Mouse (Mus musculus) adrenal gland, adult 8-10 months (tissue): ENCODE measurements around the gene Tek. TPM values are rescaled to one million over a fixed set of nuclear protein-coding genes. Genes with fewer than 3 reads are reported as not detected.

Experiments
- DNase-seq: peaks from one replicate; pipeline ENCODE4 v3.0.0; 2022
- total RNA-seq, 4 experiments: library from RNA; stranded (reverse); gene quantifications; 2 replicates each; pipeline ENCODE4 v1.2.4; 2022

Tek gene
- total RNA-seq, 4 experiments from 2014 or later = 36.4 to 64.0 (median 59.5) TPM

DNA sequence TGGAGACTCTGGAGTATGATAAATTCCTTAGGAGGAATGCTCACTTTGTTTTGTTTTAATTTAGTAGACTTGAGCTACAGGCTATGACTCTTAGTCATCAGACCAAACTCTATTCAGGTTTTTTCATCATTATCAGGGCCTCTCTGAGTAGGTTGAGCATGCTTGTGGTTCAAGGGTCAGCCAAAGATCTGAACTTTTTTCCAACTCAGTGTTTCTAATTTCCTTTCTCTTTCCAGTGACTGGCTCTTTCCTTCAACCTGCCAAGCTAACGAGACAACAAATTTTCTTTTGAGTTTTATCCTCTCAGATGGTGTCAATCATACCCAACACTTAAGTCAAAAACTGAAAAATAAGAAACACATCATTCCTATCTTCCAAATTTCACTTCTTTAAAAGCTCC lies 71.5 kb downstream of the Tek start:
- no peak for DNase-seq

DNA sequence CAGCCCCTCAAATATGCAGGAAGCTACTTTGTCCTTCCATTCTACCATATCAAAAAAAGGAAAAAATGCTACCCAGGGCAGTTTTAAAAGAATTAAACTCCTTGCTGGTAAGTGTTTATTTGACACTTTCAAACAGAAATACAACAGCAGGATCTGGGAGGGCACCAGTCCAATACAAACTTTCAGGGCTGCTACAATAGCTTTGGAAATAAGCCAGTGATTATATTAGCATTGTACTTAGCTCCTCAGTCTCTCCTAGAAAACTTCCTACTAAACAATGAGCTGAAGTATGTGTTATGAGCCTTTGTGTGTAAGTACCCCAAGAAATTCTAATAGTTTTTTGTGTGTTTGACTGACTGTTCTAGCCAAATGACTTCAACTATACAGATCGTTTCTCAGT lies 87.8 kb downstream of the Tek start:
- DNase-seq = no peak

DNA sequence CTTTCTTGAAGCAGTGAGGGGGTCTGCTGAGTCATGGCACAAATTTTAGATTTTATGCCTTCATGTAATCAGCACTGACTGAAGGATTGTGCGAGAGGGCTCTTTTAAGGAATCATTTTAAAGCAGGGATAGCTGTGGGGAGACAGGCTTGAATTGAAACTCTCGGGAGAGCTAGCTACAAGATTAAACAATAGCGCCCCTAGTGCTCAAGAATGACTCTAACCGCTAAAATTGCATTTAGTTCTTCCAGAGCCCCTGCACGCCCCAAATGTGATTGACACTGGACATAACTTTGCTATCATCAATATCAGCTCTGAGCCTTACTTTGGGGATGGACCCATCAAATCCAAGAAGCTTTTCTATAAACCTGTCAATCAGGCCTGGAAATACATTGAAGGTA lies 88.3 kb downstream of the Tek start:
- DNase-seq = no peak

DNA sequence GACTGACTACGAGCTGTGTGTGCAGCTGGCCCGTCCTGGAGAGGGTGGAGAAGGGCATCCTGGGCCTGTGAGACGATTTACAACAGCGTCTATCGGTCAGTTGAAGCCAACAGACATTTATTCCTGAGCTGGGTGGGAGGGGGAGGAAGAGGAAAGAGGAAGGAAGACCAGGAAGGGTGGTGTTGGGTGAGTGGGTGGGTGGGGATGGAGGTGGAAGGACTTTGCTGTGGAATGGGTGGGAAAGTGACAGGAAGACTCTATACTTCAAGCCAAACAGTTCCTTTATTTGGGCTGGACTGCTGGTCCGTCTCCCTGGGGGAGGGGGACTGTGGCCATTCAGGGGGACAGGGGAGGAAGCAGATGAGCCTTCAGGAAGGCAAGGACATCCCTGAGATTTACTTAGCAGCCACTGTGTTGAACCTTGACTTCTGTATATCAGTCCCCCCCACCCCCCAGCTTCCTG lies 90.9 kb downstream of the Tek start:
- peak; percentile 42 for DNase-seq

DNA sequence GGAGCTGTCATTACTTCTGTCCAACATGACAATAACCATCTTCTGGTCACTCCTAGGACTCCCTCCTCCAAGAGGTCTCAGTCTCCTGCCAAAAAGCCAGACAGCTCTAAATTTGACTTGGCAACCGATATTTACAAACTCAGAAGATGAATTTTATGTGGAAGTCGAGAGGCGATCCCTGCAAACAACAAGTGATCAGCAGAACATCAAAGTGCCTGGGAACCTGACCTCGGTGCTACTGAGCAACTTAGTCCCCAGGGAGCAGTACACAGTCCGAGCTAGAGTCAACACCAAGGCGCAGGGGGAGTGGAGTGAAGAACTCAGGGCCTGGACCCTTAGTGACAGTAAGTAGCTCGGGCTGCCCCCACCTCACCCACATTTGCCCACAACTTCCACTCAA lies 98.0 kb downstream of the Tek start:
- DNase-seq = no peak

DNA sequence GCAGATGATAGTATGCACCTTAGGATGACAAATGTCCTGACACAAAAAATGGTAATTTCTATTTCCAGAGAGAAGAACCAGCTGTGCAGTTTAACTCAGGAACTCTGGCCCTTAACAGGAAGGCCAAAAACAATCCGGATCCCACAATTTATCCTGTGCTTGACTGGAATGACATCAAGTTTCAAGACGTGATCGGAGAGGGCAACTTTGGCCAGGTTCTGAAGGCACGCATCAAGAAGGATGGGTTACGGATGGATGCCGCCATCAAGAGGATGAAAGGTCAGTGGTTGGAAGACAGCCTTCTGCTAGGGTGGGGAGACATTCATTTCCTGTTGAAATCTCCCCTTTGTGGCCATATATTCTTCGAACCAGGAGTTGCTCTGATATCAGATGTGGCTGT lies 114.2 kb downstream of the Tek start:
- peak; percentile 21 for DNase-seq

DNA sequence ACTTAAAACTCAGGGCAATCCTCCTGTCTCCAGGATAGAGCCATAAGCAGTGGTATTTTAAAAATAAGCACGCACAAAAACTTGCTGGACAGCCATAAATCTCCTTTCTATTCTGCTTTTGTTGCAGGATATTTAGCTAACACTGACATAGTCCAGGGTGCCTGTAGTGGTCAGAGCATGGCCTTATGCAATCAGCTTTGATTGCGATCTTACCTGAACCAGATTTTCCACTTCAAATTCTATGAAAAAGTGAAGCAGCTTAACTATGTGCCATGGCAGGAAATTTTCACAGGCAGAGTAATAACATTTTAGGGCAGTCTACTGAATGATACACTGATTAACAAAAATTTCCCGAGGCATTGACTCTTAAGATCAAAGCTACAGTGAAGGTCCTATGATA lies 115.2 kb downstream of the Tek start:
- no peak for DNase-seq

DNA sequence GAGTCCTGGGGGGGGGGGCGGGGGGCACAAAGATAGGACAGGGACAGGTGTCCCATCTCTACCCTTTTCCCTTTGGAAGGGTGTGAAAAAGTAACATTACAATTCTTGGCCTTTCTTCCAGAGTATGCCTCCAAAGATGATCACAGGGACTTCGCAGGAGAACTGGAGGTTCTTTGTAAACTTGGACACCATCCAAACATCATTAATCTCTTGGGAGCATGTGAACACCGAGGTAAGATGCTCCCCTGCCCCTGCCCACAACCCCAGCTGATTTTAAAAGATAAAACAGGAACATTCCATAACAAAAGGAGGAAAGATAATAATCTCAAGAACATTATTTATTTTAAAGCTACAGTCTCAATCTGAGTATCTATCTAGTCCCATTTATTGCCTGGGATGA lies 116.1 kb downstream of the Tek start:
- DNase-seq = no peak

DNA sequence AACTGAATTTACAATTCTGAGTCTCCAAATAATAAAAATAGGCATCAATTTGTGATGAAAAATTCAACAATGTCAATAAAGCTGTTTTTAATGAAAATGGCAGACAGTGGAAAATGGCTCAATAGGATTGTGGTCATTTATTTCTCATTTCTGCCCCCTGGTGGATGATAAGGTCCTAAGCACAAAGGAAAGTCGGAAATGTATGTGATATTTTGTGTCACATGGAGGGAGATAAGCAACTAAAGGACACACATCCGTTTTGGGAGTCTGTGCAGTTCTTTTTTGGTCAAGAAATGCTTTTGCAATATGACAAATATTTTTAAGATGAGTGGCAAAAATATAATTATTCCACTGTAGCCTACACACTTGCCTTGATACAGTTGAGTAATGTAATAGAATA lies 161.7 kb downstream of the Tek start:
- no peak for DNase-seq

DNA sequence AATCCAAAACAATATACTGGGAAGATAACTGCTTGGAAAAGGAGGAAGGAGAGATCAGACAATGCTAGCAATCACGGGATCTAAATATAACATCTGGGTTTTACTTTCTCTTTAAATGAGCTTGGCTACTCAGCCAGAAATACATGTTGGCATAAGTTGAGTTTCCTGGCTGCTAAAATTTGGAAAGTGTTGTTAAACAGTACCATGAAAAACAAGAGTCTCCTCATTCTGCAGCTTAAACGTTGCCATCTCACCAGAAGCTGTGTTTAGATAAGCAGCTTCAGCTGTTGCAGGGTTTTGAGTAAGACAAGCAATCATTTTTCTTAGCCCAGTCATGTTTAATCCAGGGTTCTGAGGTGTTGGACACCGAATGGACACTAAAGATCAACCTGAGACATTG lies 162.7 kb downstream of the Tek start:
- no peak for DNase-seq

Other genes starting within 250 kb of the Tek start
- under 1 TPM in 1 of 4 experiments, not detected in 3; 0.62 TPM for gene Gm10306, start 182.7 kb upstream of the Tek start, total RNA-seq
- gene Caap1, start 182.5 kb upstream of the Tek start, total RNA-seq = 10 to 100 TPM in 3 of 4 experiments, 1 to 10 TPM in 1; 9.5 to 11.5 (median 10.8) TPM
- gene Plaa, start 136.0 kb upstream of the Tek start, total RNA-seq = 10 to 100 TPM; 54.4 to 59.2 (median 58.1) TPM
- gene Ift74, start 124.8 kb upstream of the Tek start, total RNA-seq = 10 to 100 TPM; 17.9 to 23.3 (median 18.7) TPM
- gene Lrrc19, start 89.1 kb upstream of the Tek start, total RNA-seq = not detected
- gene Eqtn, start 189.6 kb downstream of the Tek start, total RNA-seq = under 1 TPM in 2 of 4 experiments, not detected in 2; 0.27 to 0.49 TPM
- gene Mysm1, start 239.8 kb downstream of the Tek start, total RNA-seq = 10 to 100 TPM; 26.1 to 38.3 (median 32.2) TPM